Mouse (Mus musculus): ENCODE results near the gene Pin1rt1.
A peak's percentile ranks its signal among the peaks of the same experiment; 100 is the strongest.

Gene Pin1rt1

DNA sequence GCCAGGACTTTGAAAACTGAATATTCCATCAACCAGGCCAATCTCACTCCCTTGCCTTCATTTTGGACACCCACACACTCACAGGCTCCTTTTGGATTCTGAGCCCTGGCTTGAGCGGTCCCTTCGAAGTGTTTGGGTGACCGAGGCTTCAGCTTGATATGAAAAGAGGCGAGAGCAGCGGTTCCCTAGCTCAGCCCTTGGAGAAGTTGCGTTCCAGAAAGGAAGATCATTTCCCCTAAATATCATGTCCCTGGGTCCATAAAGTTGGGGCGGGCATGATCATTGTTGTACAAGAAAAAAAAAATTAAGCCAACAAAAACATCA is 3.7 kb downstream of the Pin1rt1 start:
- no peak for DNase-seq (ENCODE audit: low read depth, low spot score)

- DNase-seq (ENCODE audit: low read depth, low spot score) = peak; percentile 41
These were observed 4.3 kb downstream of the Pin1rt1 start, which contains the start of gene Tcp11l1 for GRCm38 (mm10) chr2:104711585-104712485. TSS of gene Tcp11l1 (minus strand) at chr2:104712169.

- no peak for DNase-seq (ENCODE audit: low read depth, low spot score)
These were observed 5.4 kb downstream of the Pin1rt1 start for GRCm38 (mm10) chr2:104710670-104711370.

GRCm38 (mm10) chr2:104709786-104710337 is 6.3 kb downstream of the Pin1rt1 start:
- no peak for DNase-seq (ENCODE audit: low read depth, low spot score)

DNA sequence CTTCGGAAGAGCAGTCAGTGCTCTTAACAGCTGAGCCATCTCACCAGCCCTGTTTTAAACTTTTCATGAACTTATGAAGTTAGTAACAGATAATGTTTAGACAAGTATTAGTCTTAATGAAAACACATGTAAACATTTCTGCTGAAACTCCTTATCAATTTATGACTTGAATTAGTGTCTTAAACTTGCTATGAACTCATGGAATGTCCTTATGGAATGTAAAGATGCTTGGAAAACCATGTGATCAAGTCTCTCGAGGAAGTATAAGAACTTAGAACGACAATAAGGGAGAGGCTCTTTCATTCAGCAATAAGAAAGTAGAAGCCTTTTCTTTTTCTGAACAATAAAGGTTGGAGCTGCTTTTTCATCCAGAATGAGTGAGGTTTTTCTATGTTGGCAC is 11.8 kb downstream of the Pin1rt1 start:
- DNase-seq (ENCODE audit: low read depth, low spot score) = no peak

DNA sequence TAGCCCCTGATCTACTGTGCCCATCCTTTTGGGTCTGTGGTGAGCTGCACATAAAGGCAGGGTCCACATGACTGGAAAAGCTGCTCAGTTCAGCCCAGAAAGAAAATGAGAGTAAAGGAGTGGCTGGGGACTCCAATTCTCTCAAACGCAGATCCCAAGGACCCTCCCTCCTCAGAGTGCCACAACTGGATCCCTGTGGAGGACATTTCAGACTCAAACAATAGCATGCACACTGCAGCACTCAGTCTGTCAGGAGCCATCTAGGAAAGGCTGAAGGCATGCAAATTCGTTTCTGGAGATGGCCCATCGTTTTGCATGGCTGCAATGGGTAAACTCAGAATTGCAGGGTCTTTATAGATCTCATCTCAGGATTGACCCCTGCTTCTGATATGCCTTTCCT is 13.0 kb downstream of the Pin1rt1 start:
- DNase-seq (ENCODE audit: low read depth, low spot score) = no peak

GRCm38 (mm10) chr2:104699659-104700058 is 16.5 kb downstream of the Pin1rt1 start:
- no peak for DNase-seq (ENCODE audit: low read depth, low spot score)

DNA sequence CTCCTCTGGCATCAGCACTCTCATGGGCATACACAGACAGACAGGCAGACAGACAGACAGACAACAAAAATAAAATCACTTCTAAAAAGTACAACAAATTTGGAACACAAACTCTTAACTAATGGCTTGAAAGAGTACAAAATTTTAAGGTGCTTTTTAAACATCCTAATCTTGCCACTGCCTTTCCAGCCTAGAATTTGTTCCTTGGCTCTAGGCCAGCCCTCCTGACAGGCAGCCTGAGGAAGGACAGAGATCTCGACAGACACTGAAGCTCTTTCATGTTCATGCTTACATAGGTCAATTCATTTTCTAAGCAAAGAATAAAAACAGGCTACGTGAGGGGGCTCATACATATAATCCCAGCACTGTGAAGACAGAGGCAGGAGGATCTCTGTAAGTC is 23.6 kb downstream of the Pin1rt1 start:
- DNase-seq (ENCODE audit: low read depth, low spot score) = no peak

DNA sequence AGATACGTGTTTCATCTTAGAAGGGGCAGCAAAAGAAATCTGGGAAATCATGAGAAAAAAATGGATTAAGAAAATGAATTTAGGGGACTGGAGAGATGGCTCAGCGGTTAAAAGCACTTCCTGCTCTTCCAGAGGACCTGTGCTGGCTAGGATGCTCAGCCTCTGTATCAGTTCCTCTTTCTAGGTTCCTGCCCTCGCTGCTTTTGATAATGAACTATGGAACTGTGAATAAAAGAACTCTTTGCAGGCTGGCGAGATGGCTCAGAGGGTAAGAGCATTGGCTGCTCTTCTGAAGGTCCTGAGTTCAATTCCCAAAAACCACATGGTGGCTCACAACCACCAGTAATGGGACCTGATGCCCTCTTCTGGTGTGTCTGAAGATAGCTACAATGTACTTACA is 25.5 kb downstream of the Pin1rt1 start:
- no peak for DNase-seq (ENCODE audit: low read depth, low spot score)

GRCm38 (mm10) chr2:104688724-104689123 is 27.5 kb downstream of the Pin1rt1 start:
- DNase-seq (ENCODE audit: low read depth, low spot score) = no peak

DNA sequence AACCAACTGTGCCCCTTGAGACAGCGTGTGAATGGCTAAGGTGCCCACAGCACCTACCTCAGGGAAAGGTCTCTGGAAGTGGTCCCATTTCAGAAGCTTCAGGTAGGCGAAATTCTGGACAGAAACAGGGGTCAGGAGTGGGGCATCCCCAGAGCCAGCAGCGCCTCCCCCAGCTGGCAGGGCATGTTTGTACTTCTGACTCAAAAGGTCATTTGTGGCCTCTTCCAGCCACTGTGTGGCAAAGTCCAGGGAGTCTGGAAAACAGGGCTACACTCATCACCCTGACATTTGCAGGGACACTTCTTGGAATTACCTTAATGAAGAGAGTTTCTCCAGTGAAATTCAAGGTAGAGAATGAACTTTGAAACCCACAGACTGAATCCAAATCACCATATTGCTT is 27.9 kb downstream of the Pin1rt1 start:
- no peak for DNase-seq (ENCODE audit: low read depth, low spot score)

DNA sequence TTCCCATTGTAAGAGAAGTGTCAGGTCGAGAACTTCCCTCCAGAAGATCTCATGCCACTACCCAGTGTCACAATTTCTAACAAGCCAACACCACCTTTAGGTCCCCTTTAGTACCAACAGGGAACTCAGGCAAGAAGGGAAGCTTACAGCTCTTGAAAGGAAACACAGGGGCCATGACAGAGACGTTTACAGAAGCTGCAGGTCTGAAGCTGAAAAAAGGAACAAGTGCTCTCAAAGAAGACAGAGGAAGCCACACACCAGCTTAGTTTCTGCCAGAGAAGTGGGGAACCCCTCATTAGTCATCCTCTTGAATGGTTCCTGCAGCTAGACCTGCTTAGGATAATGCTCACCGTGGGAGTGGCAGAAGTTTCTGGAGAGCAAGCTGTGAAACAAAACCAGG is 28.9 kb downstream of the Pin1rt1 start:
- no peak for DNase-seq (ENCODE audit: low read depth, low spot score)

- DNase-seq (ENCODE audit: low read depth, low spot score) = peak; percentile 83
These were observed 30.8 kb downstream of the Pin1rt1 start for GRCm38 (mm10) chr2:104685418-104685817.

GRCm38 (mm10) chr2:104684771-104685170 is 31.4 kb downstream of the Pin1rt1 start:
- DNase-seq (ENCODE audit: low read depth, low spot score) = no peak

- no peak for DNase-seq (ENCODE audit: low read depth, low spot score)
These were observed 38.9 kb downstream of the Pin1rt1 start for GRCm38 (mm10) chr2:104677326-104677725.

DNA sequence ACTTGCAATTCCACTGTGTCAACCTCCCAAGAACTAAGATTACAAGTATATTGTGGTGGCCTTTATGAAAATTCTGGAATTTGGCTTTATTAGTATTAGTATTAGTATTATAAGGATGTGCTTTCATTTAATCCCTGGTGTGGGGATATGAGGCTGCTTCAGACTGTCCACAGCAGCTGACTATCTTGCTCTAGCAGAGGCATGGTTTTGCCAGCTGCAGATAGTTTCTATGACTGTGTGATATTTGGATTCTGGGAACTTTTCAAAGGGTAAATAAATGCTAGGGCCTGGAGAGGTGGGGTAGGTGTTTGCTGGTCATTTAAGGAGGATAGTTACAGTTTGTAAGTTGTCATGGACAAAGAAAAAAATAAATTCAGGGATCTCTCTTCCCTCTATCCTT is 44.5 kb downstream of the Pin1rt1 start:
- DNase-seq (ENCODE audit: low read depth, low spot score) = no peak

DNA sequence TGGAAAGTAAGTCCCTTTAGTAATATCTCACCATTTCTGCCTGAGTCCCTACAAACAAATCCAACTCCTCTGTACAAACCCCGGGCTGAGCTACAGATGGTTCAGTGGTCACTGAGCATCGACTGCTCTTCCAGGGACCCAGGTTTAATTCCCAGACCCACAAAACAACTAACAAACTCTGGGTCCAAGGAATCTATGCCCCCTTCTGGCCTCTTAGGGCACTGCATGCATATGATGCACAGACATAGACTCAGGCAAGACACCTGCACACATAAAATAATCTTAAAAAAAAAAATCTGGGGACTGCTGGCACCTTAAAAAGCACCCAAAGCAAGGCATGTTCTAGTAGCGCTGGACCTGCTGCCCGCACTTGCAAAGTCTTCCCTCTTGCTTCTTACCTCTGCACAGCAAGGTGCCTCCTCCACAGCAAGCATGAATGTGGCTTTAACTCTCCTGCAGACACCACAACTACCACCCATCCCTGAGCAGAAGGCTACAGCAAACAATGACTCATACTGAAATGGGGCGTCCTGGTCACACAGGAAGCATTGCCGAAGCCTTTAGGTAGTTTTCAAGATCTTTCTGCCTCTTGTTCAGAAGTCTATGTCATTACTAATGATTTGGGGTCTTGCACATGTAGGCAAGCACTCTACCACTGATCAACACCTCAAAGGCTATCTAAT is 46.9 kb downstream of the Pin1rt1 start:
- no peak for DNase-seq (ENCODE audit: low read depth, low spot score)
